Mouse (Mus musculus): ENCODE data around the gene Dap. TPM values are rescaled to one million over a fixed set of nuclear protein-coding genes. Genes with fewer than 3 reads are reported as not detected.

Dap gene
- polyA plus RNA-seq, 1 experiment from 2014 or later, result 124 TPM

DNA sequence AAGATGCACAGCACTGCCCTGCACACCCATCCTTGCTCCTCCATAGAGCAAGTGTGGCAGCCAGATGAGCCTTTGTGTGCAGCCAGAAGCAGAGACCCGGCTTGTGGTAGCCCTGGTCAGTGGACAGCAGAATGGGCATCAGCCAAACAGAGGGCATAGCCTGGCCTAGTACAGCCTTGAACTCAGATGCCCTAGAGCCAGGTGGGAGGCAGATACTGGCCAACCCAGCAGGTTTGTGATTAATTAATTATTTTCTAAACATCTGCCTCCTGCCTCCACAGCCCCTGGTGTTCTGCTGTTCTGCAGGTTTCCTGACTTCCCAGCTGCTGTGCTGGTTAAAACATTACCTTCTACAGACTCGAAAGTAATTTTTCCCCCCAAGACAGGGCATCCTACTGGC, 55.0 kb downstream of the Dap start:
- H3K27ac ChIP-seq (ENCODE audit: low read depth, low read length), result no peak overlapping the region

DNA sequence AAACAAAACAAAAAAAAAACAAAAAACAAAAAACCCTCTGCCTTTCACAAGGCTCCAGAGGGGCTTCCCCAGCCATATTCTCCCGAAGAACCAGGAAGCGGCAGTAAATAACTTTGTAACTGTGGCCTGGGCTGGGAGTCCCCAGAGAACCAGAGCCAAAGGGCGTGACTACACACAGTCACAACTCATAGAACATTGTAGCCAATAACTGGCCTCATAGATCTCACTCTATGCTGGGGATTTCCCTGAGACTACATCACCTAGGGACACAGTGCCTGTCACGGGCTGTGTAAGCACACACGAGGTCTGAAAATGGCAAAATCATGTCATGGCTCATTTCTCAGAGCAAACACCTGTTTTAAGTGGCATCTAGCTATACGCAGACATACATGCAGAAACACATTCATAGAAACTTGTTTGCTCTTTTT, 55.5 kb downstream of the Dap start:
- Histone ChIP-seq H3K4me1 (replicated peaks; ENCODE audit: control insufficient read depth, insufficient read depth, low read length) (no peaks in the 10 kb centered on the region), H3K27me3 (replicated peaks; ENCODE audit: control insufficient read depth, insufficient read depth, low read length) (no peaks in the 10 kb centered on the region), H3K4me2 (replicated peaks; ENCODE audit: low read depth) (no peak overlapping the region), H3K9me3 (ENCODE audit: control insufficient read depth) (no peaks in the 10 kb centered on the region), H3K9ac (ENCODE audit: low read depth, low read length) (no peak overlapping the region), H3K36me3 (ENCODE audit: control insufficient read depth, insufficient read depth) (peaks cover 2% of the 10 kb centered on the region; the same call in 1 of the 2 replicates), H3K27ac (ENCODE audit: low read depth, low read length) (no peak overlapping the region), H3K4me3 (ENCODE audit: low read depth, low read length) (no peak overlapping the region)
- no peak for TF ChIP-seq CTCF (IDR thresholded peaks at IDR 0.05; ENCODE audit: low read depth)
- 0 out of 2 replicates have a peak, but pooled peaks have one; percentile 56 for ATAC-seq
- WGBS, result 49% methylated on average over 6 of the region's 6 CpGs

More for the DNA sequence above, 55.0 kb downstream of the Dap start:
- no peak overlapping the region for H3K4me3 ChIP-seq (ENCODE audit: low read depth, low read length)
- no peaks in the 10 kb centered on the region for H3K9me3 ChIP-seq (ENCODE audit: control insufficient read depth)
- H3K4me1 ChIP-seq (replicated peaks; ENCODE audit: control insufficient read depth, insufficient read depth, low read length), result no peaks in the 10 kb centered on the region
- no peaks in the 10 kb centered on the region for H3K27me3 ChIP-seq (replicated peaks; ENCODE audit: control insufficient read depth, insufficient read depth, low read length)
- ATAC-seq, result no peak
- no peak for TF ChIP-seq CTCF (IDR thresholded peaks at IDR 0.05; ENCODE audit: low read depth)
- no peak overlapping the region for H3K9ac ChIP-seq (ENCODE audit: low read depth, low read length)
- no peak overlapping the region for H3K4me2 ChIP-seq (replicated peaks; ENCODE audit: low read depth)
- H3K36me3 ChIP-seq (ENCODE audit: control insufficient read depth, insufficient read depth), result peaks cover 6% of the 10 kb centered on the region
- 41% methylated on average over 2 of the region's 2 CpGs for WGBS

GRCm38 (mm10) chr15:31280059-31280458, 55.9 kb downstream of the Dap start:
- H3K9me3 ChIP-seq (ENCODE audit: control insufficient read depth), result no peaks in the 10 kb centered on the region
- no peaks in the 10 kb centered on the region for H3K27me3 ChIP-seq (replicated peaks; ENCODE audit: control insufficient read depth, insufficient read depth, low read length)
- H3K9ac ChIP-seq (ENCODE audit: low read depth, low read length), result no peak overlapping the region
- no peak for TF ChIP-seq CTCF (IDR thresholded peaks at IDR 0.05; ENCODE audit: low read depth)
- H3K4me1 ChIP-seq (replicated peaks; ENCODE audit: control insufficient read depth, insufficient read depth, low read length), result no peaks in the 10 kb centered on the region
- WGBS, result 88% methylated on average over 5 of the region's 5 CpGs
- H3K4me3 ChIP-seq (ENCODE audit: low read depth, low read length), result no peak overlapping the region
- no peak overlapping the region for H3K27ac ChIP-seq (ENCODE audit: low read depth, low read length)
- no peak overlapping the region for H3K4me2 ChIP-seq (replicated peaks; ENCODE audit: low read depth)
- no peaks in the 10 kb centered on the region; the same call in 1 of the 2 replicates for H3K36me3 ChIP-seq (ENCODE audit: control insufficient read depth, insufficient read depth)
- ATAC-seq, result no peak

- no peak overlapping the region for H3K4me2 ChIP-seq (replicated peaks; ENCODE audit: low read depth)
- WGBS, result 54% methylated on average over 2 of the region's 2 CpGs
- no peaks in the 10 kb centered on the region for H3K9me3 ChIP-seq (ENCODE audit: control insufficient read depth)
- no peaks in the 10 kb centered on the region for H3K4me1 ChIP-seq (replicated peaks; ENCODE audit: control insufficient read depth, insufficient read depth, low read length)
- H3K9ac ChIP-seq (ENCODE audit: low read depth, low read length), result no peak overlapping the region
- no peak overlapping the region for H3K4me3 ChIP-seq (ENCODE audit: low read depth, low read length)
- no peaks in the 10 kb centered on the region for H3K27me3 ChIP-seq (replicated peaks; ENCODE audit: control insufficient read depth, insufficient read depth, low read length)
- ATAC-seq, result no peak
- no peak for TF ChIP-seq CTCF (IDR thresholded peaks at IDR 0.05; ENCODE audit: low read depth)
- H3K36me3 ChIP-seq (ENCODE audit: control insufficient read depth, insufficient read depth), result no peaks in the 10 kb centered on the region
- H3K27ac ChIP-seq (ENCODE audit: low read depth, low read length), result no peak overlapping the region
These were observed 56.6 kb downstream of the Dap start for GRCm38 (mm10) chr15:31280683-31281082.

DNA sequence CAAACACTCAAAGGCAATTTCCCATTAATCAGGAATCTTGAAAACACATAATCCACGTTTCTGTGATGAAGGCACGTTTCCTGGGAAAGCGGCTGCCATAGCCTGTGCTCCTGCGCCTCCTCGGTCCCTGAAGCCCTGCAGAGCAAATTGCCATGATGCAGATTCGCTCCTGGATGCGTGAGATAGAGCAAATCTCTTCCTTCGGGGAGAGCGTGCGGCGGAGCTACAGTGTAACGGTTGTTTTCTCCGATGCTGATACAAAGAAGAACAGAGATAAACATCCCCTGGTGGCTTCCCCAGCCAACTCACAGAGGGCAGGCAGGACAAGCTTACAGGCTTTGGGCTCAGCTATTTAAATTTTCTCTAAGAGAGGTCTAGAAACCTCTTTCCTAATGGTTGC, 57.7 kb downstream of the Dap start:
- no peak overlapping the region for H3K4me2 ChIP-seq (replicated peaks; ENCODE audit: low read depth)
- no peaks in the 10 kb centered on the region for H3K27me3 ChIP-seq (replicated peaks; ENCODE audit: control insufficient read depth, insufficient read depth, low read length)
- TF ChIP-seq CTCF (IDR thresholded peaks at IDR 0.05; ENCODE audit: low read depth), result no peak
- ATAC-seq, result no peak
- no peaks in the 10 kb centered on the region for H3K9me3 ChIP-seq (ENCODE audit: control insufficient read depth)
- peak overlapping the region; percentile 26; the same call in 1 of the 2 replicates for H3K9ac ChIP-seq (ENCODE audit: low read depth, low read length)
- no peaks in the 10 kb centered on the region for H3K36me3 ChIP-seq (ENCODE audit: control insufficient read depth, insufficient read depth)
- H3K4me1 ChIP-seq (replicated peaks; ENCODE audit: control insufficient read depth, insufficient read depth, low read length), result no peaks in the 10 kb centered on the region
- 60% methylated on average over 13 of the region's 13 CpGs for WGBS
- H3K27ac ChIP-seq (ENCODE audit: low read depth, low read length), result no peak overlapping the region
- no peak overlapping the region for H3K4me3 ChIP-seq (ENCODE audit: low read depth, low read length)

DNA sequence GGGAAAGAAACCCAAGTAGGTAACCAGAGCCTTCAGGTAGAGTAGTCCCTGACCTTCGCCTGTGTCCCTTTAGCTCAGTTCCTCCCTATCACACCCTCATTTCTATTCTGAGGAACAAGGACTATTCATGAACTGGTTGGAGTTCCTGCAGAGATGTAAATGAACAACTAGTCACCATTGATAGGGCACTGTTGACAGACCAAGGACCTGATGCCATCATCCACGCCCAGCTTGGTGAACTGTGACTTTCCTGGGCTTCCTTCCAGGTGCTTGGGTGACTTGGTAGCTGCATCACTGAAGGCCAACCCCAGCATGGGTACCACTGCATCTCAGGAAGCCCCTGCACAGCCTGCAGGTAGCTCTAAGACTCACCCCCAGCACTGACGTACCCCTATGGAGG, 58.2 kb downstream of the Dap start:
- Histone ChIP-seq H3K4me3 (ENCODE audit: low read depth, low read length) (no peak overlapping the region), H3K9ac (ENCODE audit: low read depth, low read length) (no peak overlapping the region), H3K27ac (ENCODE audit: low read depth, low read length) (no peak overlapping the region), H3K27me3 (replicated peaks; ENCODE audit: control insufficient read depth, insufficient read depth, low read length) (no peaks in the 10 kb centered on the region), H3K4me1 (replicated peaks; ENCODE audit: control insufficient read depth, insufficient read depth, low read length) (no peaks in the 10 kb centered on the region), H3K4me2 (replicated peaks; ENCODE audit: low read depth) (no peak overlapping the region), H3K36me3 (ENCODE audit: control insufficient read depth, insufficient read depth) (no peaks in the 10 kb centered on the region), H3K9me3 (ENCODE audit: control insufficient read depth) (no peaks in the 10 kb centered on the region)
- no peak for ATAC-seq
- TF ChIP-seq CTCF (IDR thresholded peaks at IDR 0.05; ENCODE audit: low read depth), result no peak
- 71% methylated on average over 3 of the region's 3 CpGs for WGBS

- WGBS, result 72% methylated on average over 5 of the region's 5 CpGs
- TF ChIP-seq CTCF (IDR thresholded peaks at IDR 0.05; ENCODE audit: low read depth), result peak; percentile 52
- ATAC-seq, result no peak
- Histone ChIP-seq H3K4me1 (replicated peaks; ENCODE audit: control insufficient read depth, insufficient read depth, low read length) (no peaks in the 10 kb centered on the region), H3K4me2 (replicated peaks; ENCODE audit: low read depth) (no peak overlapping the region), H3K27me3 (replicated peaks; ENCODE audit: control insufficient read depth, insufficient read depth, low read length) (no peaks in the 10 kb centered on the region), H3K9ac (ENCODE audit: low read depth, low read length) (no peak overlapping the region), H3K36me3 (ENCODE audit: control insufficient read depth, insufficient read depth) (no peaks in the 10 kb centered on the region), H3K27ac (ENCODE audit: low read depth, low read length) (no peak overlapping the region), H3K9me3 (ENCODE audit: control insufficient read depth) (no peaks in the 10 kb centered on the region), H3K4me3 (ENCODE audit: low read depth, low read length) (no peak overlapping the region)
These were observed 60.0 kb downstream of the Dap start for GRCm38 (mm10) chr15:31284142-31284541.
